Mouse (Mus musculus): ENCODE data around the gene Cmtm3.

The Cmtm3 gene

GRCm38 (mm10) chr8:104380961-104381411, 41.8 kb downstream of the Cmtm3 start:
- DNase-seq (ENCODE audit: extremely low spot score): no peak

DNA sequence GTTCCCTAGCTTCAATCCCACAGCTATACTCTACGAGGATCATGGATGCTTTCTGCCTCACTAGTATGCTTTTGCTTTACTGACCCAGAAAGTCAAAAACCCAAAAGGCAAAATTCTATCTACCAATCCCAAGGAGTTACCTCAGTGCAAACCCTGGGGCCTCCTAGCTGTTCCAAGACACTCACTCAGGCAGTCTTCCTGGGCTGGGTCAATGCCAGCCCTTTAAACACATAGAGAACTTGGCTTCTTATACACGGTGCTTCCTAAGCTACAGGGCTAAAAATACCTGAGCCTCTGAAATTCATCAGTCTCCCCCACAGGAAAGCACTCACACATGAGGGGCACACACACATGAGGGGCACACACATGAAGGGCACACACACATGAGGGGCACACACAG, 44.1 kb downstream of the Cmtm3 start:
- DNase-seq (ENCODE audit: extremely low spot score): no peak

DNA sequence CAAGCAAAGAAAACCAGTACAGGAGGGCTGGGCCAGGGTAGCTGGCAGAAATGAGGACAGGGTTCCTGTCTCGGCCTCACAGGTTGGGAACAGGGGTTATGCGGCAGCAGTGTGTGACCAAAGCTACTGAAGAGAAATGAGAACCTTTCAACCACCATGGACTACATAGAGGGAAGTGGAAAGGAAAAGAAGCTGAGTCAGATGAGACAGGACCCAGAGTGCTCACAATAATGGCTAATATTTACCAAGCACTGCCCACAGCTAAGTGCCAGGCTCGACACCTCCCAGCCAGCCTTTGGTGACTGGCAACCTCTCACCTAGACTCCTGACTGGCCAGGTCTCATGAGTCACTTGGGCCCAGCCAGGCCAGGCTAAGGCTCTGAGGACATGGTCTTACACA, 44.8 kb downstream of the Cmtm3 start:
- DNase-seq (ENCODE audit: extremely low spot score): no peak

- DNase-seq (ENCODE audit: extremely low spot score): no peak
Measured at GRCm38 (mm10) chr8:104386693-104387092, 47.5 kb downstream of the Cmtm3 start.

DNA sequence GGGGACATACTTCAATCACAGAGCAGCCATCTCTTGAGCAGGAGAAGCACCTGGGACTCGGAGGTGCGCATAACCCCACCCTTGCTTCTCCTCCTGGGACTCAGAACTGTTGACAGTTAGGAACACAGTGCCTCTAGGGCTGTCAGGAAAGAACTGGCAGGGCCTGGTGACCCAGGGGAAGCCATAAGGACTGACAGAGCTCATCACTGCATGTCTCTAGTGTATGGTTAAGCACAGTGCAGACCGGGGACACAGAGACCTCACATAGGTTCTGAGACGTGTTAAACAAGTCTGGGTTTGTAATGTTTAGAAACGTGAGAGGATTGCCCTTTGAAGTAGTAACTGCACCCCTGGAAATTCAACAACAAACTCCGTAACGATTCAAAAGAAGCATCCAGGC, 48.3 kb downstream of the Cmtm3 start:
- DNase-seq (ENCODE audit: extremely low spot score): no peak

DNA sequence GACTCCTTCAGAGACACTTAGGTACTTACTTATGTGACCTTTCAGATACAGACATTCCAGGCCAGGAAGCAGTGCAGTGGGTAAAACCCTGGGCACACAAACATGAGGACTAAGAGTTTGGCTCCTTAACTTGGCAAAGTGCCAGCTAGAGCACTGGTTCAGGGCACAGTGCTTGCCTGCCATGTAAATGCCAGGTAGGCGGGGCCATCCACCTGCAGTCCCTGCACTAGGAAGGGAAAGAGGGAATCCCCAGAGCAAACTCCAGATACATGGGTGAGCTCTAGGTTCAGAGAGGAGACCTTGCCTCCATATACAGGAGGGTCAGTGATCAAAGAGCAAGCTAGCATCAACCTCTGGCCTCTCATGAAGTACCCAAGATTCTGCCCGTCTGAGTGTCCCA, 48.8 kb downstream of the Cmtm3 start:
- no peak for DNase-seq (ENCODE audit: extremely low spot score)

- DNase-seq (ENCODE audit: extremely low spot score): no peak
Measured at GRCm38 (mm10) chr8:104390245-104390644, 51.0 kb downstream of the Cmtm3 start.

DNA sequence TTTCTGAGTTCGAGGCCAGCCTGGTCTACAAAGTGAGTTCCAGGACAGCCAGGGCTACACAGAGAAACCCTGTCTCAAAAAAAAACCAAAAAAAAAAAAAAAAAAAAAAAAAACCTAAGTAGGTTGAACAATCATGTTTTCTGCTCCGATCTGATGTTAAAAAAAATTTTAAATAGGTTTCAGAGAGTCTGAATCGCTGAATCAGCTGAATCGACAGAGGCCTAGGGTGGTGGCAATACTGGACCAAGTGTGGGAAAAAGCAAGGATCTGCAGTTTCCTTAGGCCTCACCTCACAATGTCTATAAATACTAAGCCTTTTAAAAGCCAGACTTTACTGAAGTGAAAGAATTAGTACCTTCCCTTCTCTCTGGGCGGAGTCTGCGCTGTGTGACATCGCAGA, 53.9 kb downstream of the Cmtm3 start:
- no peak for DNase-seq (ENCODE audit: extremely low spot score)

GRCm38 (mm10) chr8:104393767-104394166, 54.6 kb downstream of the Cmtm3 start:
- no peak for DNase-seq (ENCODE audit: extremely low spot score)

- peak; percentile 52 for DNase-seq (ENCODE audit: extremely low spot score)
Measured at GRCm38 (mm10) chr8:104394801-104395702, 55.8 kb downstream of the Cmtm3 start.

DNA sequence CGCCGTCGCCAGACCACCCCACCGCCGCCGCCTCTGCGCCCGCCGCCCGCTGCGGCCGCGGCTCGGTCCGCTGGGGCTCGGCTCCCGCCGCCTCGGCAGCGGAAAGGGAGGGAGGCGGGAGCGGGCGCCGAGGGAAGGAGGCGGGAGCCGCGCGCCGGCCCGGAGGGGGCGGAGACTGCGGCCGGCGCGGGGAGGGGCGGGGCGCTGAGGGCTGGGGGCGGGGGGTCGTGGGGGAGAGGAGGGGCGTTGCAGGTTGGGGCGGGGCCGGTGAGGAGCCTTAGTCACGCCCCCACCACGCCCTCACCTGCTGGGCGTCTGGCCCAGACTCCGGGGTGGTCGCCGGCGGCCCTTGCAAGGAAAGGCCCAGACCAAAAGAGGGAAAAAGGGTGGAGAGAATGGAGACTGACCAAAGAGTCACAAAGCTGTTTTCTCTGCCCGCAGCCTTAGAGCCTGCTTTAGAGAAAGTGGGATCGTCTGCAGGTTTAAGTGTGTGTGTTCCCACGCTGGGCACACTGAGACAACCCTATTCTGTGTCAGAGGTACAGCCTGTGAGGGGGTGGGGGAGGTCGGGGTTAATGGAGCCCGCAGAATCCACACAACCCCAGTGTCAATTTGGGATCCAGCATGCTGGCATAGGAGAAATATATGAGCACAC, 56.6 kb downstream of the Cmtm3 start, which contains the start of gene Cmtm4:
Gene Cmtm4 (minus strand): TSS at position 105 of the 655 bp plus-strand sequence.
- DNase-seq (ENCODE audit: extremely low spot score): peak; percentile 77
